Mouse (Mus musculus) brain, embryonic 14.5 days (tissue): ENCODE results near the gene Qrich1.

ENCODE experiments used
- CTCF ChIP-seq: fragments of 200-500 bp; IDR thresholded peaks from 2 replicates; pipeline ENCODE4 v1.5.1; 2012; ENCODE audit warnings: inconsistent platforms, mild to moderate bottlenecking, moderate library complexity, borderline replicate concordance; ENCODE audit not compliant: insufficient read depth, insufficient read length; ENCODE audit errors: extremely low read depth
- POLR2A ChIP-seq: fragments of 200-500 bp; IDR thresholded peaks from 2 replicates; pipeline ENCODE4 v1.6.1; 2012; ENCODE audit warnings: mild to moderate bottlenecking, inconsistent platforms, borderline replicate concordance; ENCODE audit not compliant: poor library complexity, insufficient read depth, insufficient read length, severe bottlenecking; ENCODE audit errors: extremely low read depth

- TF ChIP-seq POLR2A (no peak), CTCF (no peak)
Observed at GRCm38 (mm10) chr9:108540846-108541245, 24.2 kb downstream of the Qrich1 start.
